Mouse (Mus musculus): ENCODE results near the gene Cnpy3. TPM values are rescaled to one million over a fixed set of nuclear protein-coding genes. Genes with fewer than 3 reads are reported as not detected.
A peak's percentile ranks its signal among the peaks of the same experiment; 100 is the strongest.

Gene Cnpy3
- polyA plus RNA-seq, 1 experiment from 2014 or later = 43.7 TPM

- H3K9me3 ChIP-seq (ENCODE audit: control insufficient read depth, low read length) = no peaks in the 10 kb centered on the region
- peaks cover 28% of the 10 kb centered on the region for H3K36me3 ChIP-seq (ENCODE audit: control insufficient read depth, insufficient read depth, low read length)
- H3K4me2 ChIP-seq (ENCODE audit: low read length) = no peak overlapping the region
- ATAC-seq (ENCODE audit: insufficient number of reproducible peaks, insufficient read depth, low FRiP score, low read depth) = 0 out of 2 replicates have a peak, but pooled peaks have one; percentile 16
- no peak overlapping the region for H3K9ac ChIP-seq (ENCODE audit: low read length)
- peaks cover 6 to 10% of the 10 kb centered on the region in 2 experiments for H3K4me1 ChIP-seq (ENCODE audit: control insufficient read depth in 2 of 2, insufficient read depth in 2 of 2, low read length in 2 of 2)
- H3K4me3 ChIP-seq (ENCODE audit: control insufficient read depth in 1 of 2, insufficient read depth in 1 of 2, low read depth in 1 of 2, low read length in 2 of 2) = no peak overlapping the region
- H3K27ac ChIP-seq (replicated peaks in 1 of 2; ENCODE audit: control insufficient read depth in 1 of 2, insufficient read depth in 1 of 2, low read depth in 2 of 2, low read length in 2 of 2) = no peak overlapping the region
- 81% methylated on average over 6 of the region's 6 CpGs for whole genome bisulfite sequencing
- no peaks in the 10 kb centered on the region for H3K27me3 ChIP-seq (ENCODE audit: control insufficient read depth, insufficient read depth, low read length)
These were observed 53.5 kb downstream of the Cnpy3 start for GRCm38 (mm10) chr17:46698515-46698914.

GRCm38 (mm10) chr17:46694517-46695063, 57.4 kb downstream of the Cnpy3 start:
- no peak overlapping the region for H3K4me3 ChIP-seq (ENCODE audit: control insufficient read depth in 1 of 2, insufficient read depth in 1 of 2, low read depth in 1 of 2, low read length in 2 of 2)
- no peaks in the 10 kb centered on the region for H3K27me3 ChIP-seq (ENCODE audit: control insufficient read depth, insufficient read depth, low read length)
- H3K4me1 ChIP-seq (ENCODE audit: control insufficient read depth in 2 of 2, insufficient read depth in 2 of 2, low read length in 2 of 2) = no peaks in the 10 kb centered on the region
- H3K4me2 ChIP-seq (ENCODE audit: low read length) = no peak overlapping the region
- no peaks in the 10 kb centered on the region for H3K9me3 ChIP-seq (ENCODE audit: control insufficient read depth, low read length)
- H3K36me3 ChIP-seq (ENCODE audit: control insufficient read depth, insufficient read depth, low read length) = peaks cover 36% of the 10 kb centered on the region
- no peak for ATAC-seq (ENCODE audit: insufficient number of reproducible peaks, insufficient read depth, low FRiP score, low read depth)
- H3K9ac ChIP-seq (ENCODE audit: low read length) = no peak overlapping the region
- no peak overlapping the region for H3K27ac ChIP-seq (replicated peaks in 1 of 2; ENCODE audit: control insufficient read depth in 1 of 2, insufficient read depth in 1 of 2, low read depth in 2 of 2, low read length in 2 of 2)
- WGBS = 83% methylated on average over 1 of the region's 1 CpGs

GRCm38 (mm10) chr17:46691390-46691789, 60.6 kb downstream of the Cnpy3 start:
- H3K9ac ChIP-seq (ENCODE audit: low read length) = no peak overlapping the region
- H3K27ac ChIP-seq (replicated peaks in 1 of 2; ENCODE audit: control insufficient read depth in 1 of 2, insufficient read depth in 1 of 2, low read depth in 2 of 2, low read length in 2 of 2) = no peak overlapping the region
- H3K4me1 ChIP-seq (ENCODE audit: control insufficient read depth in 2 of 2, insufficient read depth in 2 of 2, low read length in 2 of 2) = no peaks in the 10 kb centered on the region
- H3K36me3 ChIP-seq (ENCODE audit: control insufficient read depth, insufficient read depth, low read length) = peaks cover 36% of the 10 kb centered on the region
- no peak overlapping the region for H3K4me3 ChIP-seq (ENCODE audit: control insufficient read depth in 1 of 2, insufficient read depth in 1 of 2, low read depth in 1 of 2, low read length in 2 of 2)
- WGBS = 90% methylated on average over 2 of the region's 2 CpGs
- no peak overlapping the region for H3K4me2 ChIP-seq (ENCODE audit: low read length)
- H3K27me3 ChIP-seq (ENCODE audit: control insufficient read depth, insufficient read depth, low read length) = no peaks in the 10 kb centered on the region
- H3K9me3 ChIP-seq (ENCODE audit: control insufficient read depth, low read length) = no peaks in the 10 kb centered on the region
- no peak for ATAC-seq (ENCODE audit: insufficient number of reproducible peaks, insufficient read depth, low FRiP score, low read depth)

GRCm38 (mm10) chr17:46690665-46691064, 61.3 kb downstream of the Cnpy3 start:
- H3K36me3 ChIP-seq (ENCODE audit: control insufficient read depth, insufficient read depth, low read length) = peaks cover 43% of the 10 kb centered on the region
- no peak overlapping the region for H3K4me3 ChIP-seq (ENCODE audit: control insufficient read depth in 1 of 2, insufficient read depth in 1 of 2, low read depth in 1 of 2, low read length in 2 of 2)
- H3K27ac ChIP-seq (replicated peaks in 1 of 2; ENCODE audit: control insufficient read depth in 1 of 2, insufficient read depth in 1 of 2, low read depth in 2 of 2, low read length in 2 of 2) = no peak overlapping the region
- H3K27me3 ChIP-seq (ENCODE audit: control insufficient read depth, insufficient read depth, low read length) = no peaks in the 10 kb centered on the region
- no peaks in the 10 kb centered on the region for H3K4me1 ChIP-seq (ENCODE audit: control insufficient read depth in 2 of 2, insufficient read depth in 2 of 2, low read length in 2 of 2)
- H3K9ac ChIP-seq (ENCODE audit: low read length) = no peak overlapping the region
- no peak overlapping the region for H3K4me2 ChIP-seq (ENCODE audit: low read length)
- no peak for ATAC-seq (ENCODE audit: insufficient number of reproducible peaks, insufficient read depth, low FRiP score, low read depth)
- no peaks in the 10 kb centered on the region for H3K9me3 ChIP-seq (ENCODE audit: control insufficient read depth, low read length)
- WGBS = 71% methylated on average over 12 of the region's 12 CpGs

GRCm38 (mm10) chr17:46685913-46686312, 66.1 kb downstream of the Cnpy3 start:
- Histone ChIP-seq H3K27me3 (ENCODE audit: control insufficient read depth, insufficient read depth, low read length) (no peaks in the 10 kb centered on the region), H3K27ac (replicated peaks in 1 of 2; ENCODE audit: control insufficient read depth in 1 of 2, insufficient read depth in 1 of 2, low read depth in 2 of 2, low read length in 2 of 2) (no peak overlapping the region), H3K36me3 (ENCODE audit: control insufficient read depth, insufficient read depth, low read length) (peaks cover 60% of the 10 kb centered on the region), H3K9ac (ENCODE audit: low read length) (no peak overlapping the region), H3K9me3 (ENCODE audit: control insufficient read depth, low read length) (no peaks in the 10 kb centered on the region), H3K4me3 (ENCODE audit: control insufficient read depth in 1 of 2, insufficient read depth in 1 of 2, low read depth in 1 of 2, low read length in 2 of 2) (no peak overlapping the region), H3K4me1 (ENCODE audit: control insufficient read depth in 2 of 2, insufficient read depth in 2 of 2, low read length in 2 of 2) (peaks cover 3 to 12% of the 10 kb centered on the region in 2 experiments; a peak in 3 of 4 replicates), H3K4me2 (ENCODE audit: low read length) (no peak overlapping the region)
- no peak for ATAC-seq (ENCODE audit: insufficient number of reproducible peaks, insufficient read depth, low FRiP score, low read depth)
- WGBS = 90% methylated on average over 6 of the region's 6 CpGs

Other genes with a start within 250 kb of the Cnpy3 start
- 4.6 and 5.1 TPM in 2 replicates for gene Cul9, start 205.8 kb downstream of the Cnpy3 start, polyA plus RNA-seq (2014; fragmentation: Nextera tagmentation; extraction: Ambion mirVana)
- 15.6 and 17.8 TPM in 2 replicates for gene Srf, start 196.0 kb downstream of the Cnpy3 start, polyA plus RNA-seq (2014; fragmentation: Nextera tagmentation; extraction: Ambion mirVana)
- gene Ptk7, start 122.7 kb downstream of the Cnpy3 start, polyA plus RNA-seq (2014; fragmentation: Nextera tagmentation; extraction: Ambion mirVana) = 12.8 and 21.3 TPM in 2 replicates
- 20.3 and 21.4 TPM in 2 replicates for gene Klc4, start 106.2 kb downstream of the Cnpy3 start, polyA plus RNA-seq (2014; fragmentation: Nextera tagmentation; extraction: Ambion mirVana)
- gene Mrpl2, start 106.0 kb downstream of the Cnpy3 start, polyA plus RNA-seq (2014; fragmentation: Nextera tagmentation; extraction: Ambion mirVana) = 116 and 122 TPM in 2 replicates
- 31.3 and 34.3 TPM in 2 replicates for gene Cul7, start 101.9 kb downstream of the Cnpy3 start, polyA plus RNA-seq (2014; fragmentation: Nextera tagmentation; extraction: Ambion mirVana)
- gene Rrp36, start 77.9 kb downstream of the Cnpy3 start, polyA plus RNA-seq (2014; fragmentation: Nextera tagmentation; extraction: Ambion mirVana) = 33.9 and 36.9 TPM in 2 replicates
- 125 and 129 TPM in 2 replicates for gene Mea1, start 73.4 kb downstream of the Cnpy3 start, polyA plus RNA-seq (2014; fragmentation: Nextera tagmentation; extraction: Ambion mirVana)
- gene Klhdc3, start 71.3 kb downstream of the Cnpy3 start, polyA plus RNA-seq (2014; fragmentation: Nextera tagmentation; extraction: Ambion mirVana) = 145 and 157 TPM in 2 replicates
- gene Ppp2r5d, start 47.1 kb downstream of the Cnpy3 start, polyA plus RNA-seq (2014; fragmentation: Nextera tagmentation; extraction: Ambion mirVana) = 42.7 and 46.3 TPM in 2 replicates
- gene Pex6, start 40.8 kb downstream of the Cnpy3 start, polyA plus RNA-seq (2014; fragmentation: Nextera tagmentation; extraction: Ambion mirVana) = 10.4 and 10.5 TPM in 2 replicates
- 1.6 TPM in 2 replicates for gene Gnmt, start 23.0 kb downstream of the Cnpy3 start, polyA plus RNA-seq (2014; fragmentation: Nextera tagmentation; extraction: Ambion mirVana)
- gene Ptcra, start 11.5 kb upstream of the Cnpy3 start, polyA plus RNA-seq (2014; fragmentation: Nextera tagmentation; extraction: Ambion mirVana) = 0.15 TPM in 1 of 2 replicates, not detected in the other
- 59.3 and 67.8 TPM in 2 replicates for gene 2310039H08Rik, start 20.4 kb upstream of the Cnpy3 start, polyA plus RNA-seq (2014; fragmentation: Nextera tagmentation; extraction: Ambion mirVana)
- gene Rpl7l1, start 30.5 kb upstream of the Cnpy3 start, polyA plus RNA-seq (2014; fragmentation: Nextera tagmentation; extraction: Ambion mirVana) = 84.6 and 86.7 TPM in 2 replicates
- gene Bicral, start 106.3 kb upstream of the Cnpy3 start, polyA plus RNA-seq (2014; fragmentation: Nextera tagmentation; extraction: Ambion mirVana) = 6.4 and 7.4 TPM in 2 replicates
- gene Tbcc, start 138.5 kb upstream of the Cnpy3 start, polyA plus RNA-seq (2014; fragmentation: Nextera tagmentation; extraction: Ambion mirVana) = 53.1 and 54.7 TPM in 2 replicates
- gene Prph2, start 158.2 kb upstream of the Cnpy3 start, polyA plus RNA-seq (2014; fragmentation: Nextera tagmentation; extraction: Ambion mirVana) = not detected in 2 replicates